Mouse (Mus musculus) hindbrain, embryonic 15.5 days (tissue): ENCODE results near the gene Lrrc9. TPM values are rescaled to one million over a fixed set of nuclear protein-coding genes. Genes with fewer than 3 reads are reported as not detected.

Experiments
- ATAC-seq: fragments of 200-750 bp; cut with Nextera tagmentation; 2 replicates; pipeline ENCODE4 v1.8.0; 2017; ENCODE audit warnings: low read depth, moderate number of reproducible peaks, moderate TSS enrichment; ENCODE audit not compliant: low FRiP score
- H3K27ac ChIP-seq: fragments of 300-500 bp; sonication (generic); replicated peaks from 2 replicates; pipeline ENCODE4 v1.5.1; 2015; ENCODE audit warnings: mild to moderate bottlenecking, inconsistent platforms
- H3K27me3 ChIP-seq: fragments of 300-500 bp; sonication (generic); 2 replicates; pipeline ENCODE4 v1.6.1; 2015; ENCODE audit warnings: control low read depth, inconsistent platforms
- H3K36me3 ChIP-seq: fragments of 300-500 bp; sonication (generic); 2 replicates; pipeline ENCODE4 v1.6.1; 2015; ENCODE audit warnings: control low read depth, inconsistent platforms
- H3K4me1 ChIP-seq: fragments of 300-500 bp; sonication (generic); replicated peaks from 2 replicates; pipeline ENCODE4 v1.6.1; 2015; ENCODE audit warnings: control low read depth, inconsistent platforms
- H3K4me2 ChIP-seq: fragments of 300-500 bp; sonication (generic); 2 replicates; pipeline ENCODE4 v1.6.1; 2015; ENCODE audit warnings: moderate library complexity, mild to moderate bottlenecking, inconsistent platforms
- H3K4me3 ChIP-seq: fragments of 300-500 bp; sonication (generic); 2 replicates; pipeline ENCODE4 v1.5.1; 2015; ENCODE audit warnings: mild to moderate bottlenecking, inconsistent platforms
- H3K9ac ChIP-seq: fragments of 300-500 bp; sonication (generic); 2 replicates; pipeline ENCODE4 v1.6.1; 2015; ENCODE audit warnings: inconsistent platforms
- H3K9me3 ChIP-seq: fragments of 300-500 bp; sonication (generic); 2 replicates; pipeline ENCODE4 v1.6.1; 2016; ENCODE audit warnings: control low read depth, inconsistent platforms
- WGBS: fragments of 180-500 bp; shearing (Covaris S2); methylation state at CpG from one replicate; pipeline ENCODE4 v1.1.7; 2015; 5-methylcytosine and 5-hydroxymethylcytosine counted together
- polyA plus RNA-seq: library from polyadenylated mRNA; unstranded; fragments of >200 nt; fragmentation: Nextera tagmentation; extraction: Ambion mirVana; gene quantifications from 2 replicates; pipeline ENCODE4 v1.2.1, GENCODE M21; 2015

Lrrc9 gene
- 3.2 and 3.8 TPM in 2 replicates for polyA plus RNA-seq

DNA sequence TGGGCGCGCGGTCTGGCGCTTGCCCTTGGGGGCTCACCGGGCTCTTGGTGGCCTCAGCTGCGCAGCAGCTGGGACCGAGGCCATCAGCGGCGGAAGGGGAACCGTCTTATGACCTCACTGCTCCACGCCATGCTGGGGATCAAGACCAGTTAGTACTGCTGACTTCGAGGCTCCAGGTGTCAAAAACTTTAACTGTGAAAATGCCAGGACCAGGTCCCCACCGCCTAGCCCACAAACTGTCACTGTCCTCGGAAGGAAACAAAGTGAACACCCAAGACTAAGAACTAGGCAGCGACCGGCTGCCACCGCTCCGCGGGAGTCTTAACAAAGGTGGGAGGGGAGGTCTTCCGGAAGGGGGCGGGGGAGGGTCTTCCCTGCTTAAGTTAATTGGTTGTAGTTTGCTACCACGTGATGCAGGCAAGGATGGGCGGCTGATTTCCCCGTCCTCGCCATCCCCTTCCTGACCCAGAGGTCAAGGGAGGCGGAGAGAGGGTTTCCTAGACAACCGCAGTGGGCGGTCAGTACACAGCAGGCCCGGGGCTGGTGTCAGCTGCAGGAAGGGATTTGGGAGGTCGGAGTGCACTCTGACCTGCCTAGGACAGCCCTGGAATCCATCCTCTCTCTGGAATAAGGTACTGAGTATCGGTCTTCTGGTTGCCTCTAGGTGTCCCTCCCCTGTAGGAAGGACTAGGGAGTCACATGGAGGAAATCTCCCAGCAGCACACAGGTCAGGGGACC, at the start of gene Lrrc9:
Gene Lrrc9, plus strand, starts transcription at position 28 of the 738 bp plus-strand sequence.
- H3K4me1 ChIP-seq, result peaks cover 23% of the 10 kb centered on the region
- no peaks in the 10 kb centered on the region for H3K36me3 ChIP-seq
- 0 out of 2 replicates have a peak within 1 kb of the TSS, but pooled peaks have one; percentile 18 for H3K27ac ChIP-seq
- ATAC-seq, result peak; percentile 89
- H3K9ac ChIP-seq, result peak within 1 kb of the TSS; percentile 46
- no peaks in the 10 kb centered on the region for H3K27me3 ChIP-seq
- WGBS, result under 1% methylated on average over 31 of the region's 31 CpGs
- no peaks in the 10 kb centered on the region for H3K9me3 ChIP-seq
- H3K4me3 ChIP-seq, result peak within 1 kb of the TSS; percentile 45
- peak within 1 kb of the TSS; percentile 80 for H3K4me2 ChIP-seq

DNA sequence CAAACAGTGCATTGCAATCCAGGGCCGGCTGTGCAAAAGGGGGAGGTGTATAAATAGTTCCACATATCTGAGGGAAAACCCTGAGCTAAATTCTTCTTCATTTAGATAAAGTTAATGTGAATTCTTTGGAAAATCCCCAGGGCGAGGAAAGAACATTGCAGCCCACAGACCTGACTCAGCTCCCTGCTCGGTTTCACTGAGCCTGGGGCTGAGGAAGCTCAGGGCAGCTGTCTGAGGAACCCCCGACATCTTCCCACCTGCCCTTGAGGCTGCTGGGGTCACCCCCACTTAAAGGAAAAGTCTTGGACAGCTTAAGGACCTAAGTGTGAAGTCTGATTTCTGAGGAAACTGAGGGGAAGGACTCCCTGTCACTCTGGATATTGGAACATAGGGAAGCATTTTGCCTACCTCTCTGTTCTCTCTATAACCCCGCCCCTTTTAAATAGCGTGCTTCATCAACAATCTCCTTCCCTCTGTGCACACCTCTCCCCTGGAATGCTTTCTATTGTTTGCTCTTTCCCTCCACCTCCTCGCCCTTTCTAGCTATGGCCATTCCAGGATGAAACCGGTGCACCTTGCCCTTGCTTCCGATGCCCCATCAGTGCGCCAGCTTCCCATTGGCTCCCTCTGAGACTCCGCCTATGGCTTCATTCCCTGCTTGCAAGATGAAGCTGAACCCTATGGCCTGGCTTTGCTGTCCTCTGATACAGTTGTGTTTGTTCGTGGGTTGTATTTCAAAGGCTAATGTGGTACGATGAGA, 48.4 kb upstream of the Lrrc9 start:
- peaks cover 6% of the 10 kb centered on the region for H3K4me1 ChIP-seq
- H3K27me3 ChIP-seq, result no peaks in the 10 kb centered on the region
- ATAC-seq, result no peak
- H3K4me2 ChIP-seq, result no peak overlapping the region
- no peaks in the 10 kb centered on the region for H3K36me3 ChIP-seq
- H3K9ac ChIP-seq, result no peak overlapping the region
- H3K27ac ChIP-seq, result no peak overlapping the region
- 60% methylated on average over 13 of the region's 13 CpGs for WGBS
- H3K9me3 ChIP-seq, result no peaks in the 10 kb centered on the region
- no peak overlapping the region for H3K4me3 ChIP-seq

DNA sequence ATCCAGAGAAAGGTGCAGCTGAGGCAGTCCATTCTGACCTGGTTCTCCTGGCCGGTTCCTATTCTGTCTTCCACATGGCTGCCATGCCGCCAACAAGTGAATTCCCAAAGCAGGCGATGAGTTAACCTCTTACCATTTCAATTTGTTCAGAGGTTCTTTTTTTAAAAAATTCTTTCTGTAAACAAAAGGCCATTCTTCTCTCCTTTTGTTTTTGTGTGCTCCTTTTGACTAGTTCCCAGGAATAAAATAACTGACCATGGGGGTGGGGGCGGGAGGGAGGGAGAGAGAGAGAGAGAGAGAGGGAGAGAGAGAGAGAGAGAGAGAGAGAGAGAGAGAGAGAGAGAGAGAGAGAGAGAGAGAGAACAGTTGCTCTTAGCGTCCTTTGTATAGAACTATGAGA, 36.6 kb upstream of the Lrrc9 start:
- 0 out of 2 replicates have a peak overlapping the region, but pooled peaks have one; percentile 25 for H3K27ac ChIP-seq
- H3K4me2 ChIP-seq, result peak overlapping the region; percentile 37; the same call in 1 of the 2 replicates
- H3K4me3 ChIP-seq, result no peak overlapping the region
- ATAC-seq, result no peak
- H3K27me3 ChIP-seq, result no peaks in the 10 kb centered on the region
- 16% methylated on average over 4 of the region's 5 CpGs for WGBS
- peaks cover 20% of the 10 kb centered on the region for H3K4me1 ChIP-seq
- no peak overlapping the region for H3K9ac ChIP-seq
- H3K9me3 ChIP-seq, result no peaks in the 10 kb centered on the region
- H3K36me3 ChIP-seq, result no peaks in the 10 kb centered on the region

DNA sequence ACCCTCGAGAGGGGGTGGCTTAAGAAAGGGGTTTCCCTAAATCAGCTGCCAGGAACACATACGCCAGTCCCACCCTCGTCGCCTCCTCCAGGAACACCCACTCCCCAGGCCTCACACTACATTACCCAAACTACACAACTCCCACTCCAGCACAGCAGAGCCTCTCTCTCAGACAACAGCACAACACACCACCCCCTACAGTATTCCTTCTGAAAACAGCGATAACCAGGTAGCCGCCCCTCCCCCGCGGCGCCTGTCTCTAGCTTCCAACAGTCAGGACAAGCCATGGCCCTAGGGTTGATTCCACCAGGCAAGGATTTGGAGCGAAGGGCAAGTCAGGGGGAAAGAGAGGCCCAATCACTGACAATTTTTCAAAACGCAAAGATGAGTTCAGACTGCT, 34.5 kb upstream of the Lrrc9 start:
- Histone ChIP-seq H3K4me3 (peak overlapping the region; percentile 89), H3K9me3 (no peaks in the 10 kb centered on the region), H3K27ac (peak overlapping the region; percentile 90), H3K4me1 (peaks cover 20% of the 10 kb centered on the region), H3K4me2 (peak overlapping the region; percentile 80), H3K27me3 (no peaks in the 10 kb centered on the region), H3K36me3 (no peaks in the 10 kb centered on the region), H3K9ac (peak overlapping the region; percentile 89)
- 6% methylated on average over 11 of the region's 11 CpGs for WGBS
- ATAC-seq, result peak; percentile 47; the same call in 1 of the 2 replicates

DNA sequence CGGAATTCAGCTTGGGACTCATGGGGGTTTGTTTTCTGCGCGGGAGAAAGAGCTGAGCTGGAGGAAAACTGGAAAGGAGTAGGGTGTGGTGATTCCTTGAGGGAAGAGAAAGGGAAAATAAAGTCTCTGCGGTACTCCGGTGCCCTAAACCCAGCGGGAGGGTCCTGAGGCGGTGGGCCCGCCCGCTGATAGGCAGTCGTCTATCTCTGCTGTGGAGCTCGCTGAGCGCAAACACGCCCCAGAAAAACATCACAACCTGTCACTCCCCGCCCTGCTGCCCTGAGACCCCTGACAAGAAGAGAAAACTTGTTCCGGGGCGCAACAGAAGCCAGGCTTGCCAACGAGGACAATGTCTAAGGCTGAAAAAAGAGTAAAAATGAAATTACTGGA, 34.0 kb upstream of the Lrrc9 start:
- Histone ChIP-seq H3K4me2 (peak overlapping the region; percentile 80), H3K4me1 (peaks cover 20% of the 10 kb centered on the region), H3K4me3 (peak overlapping the region; percentile 89), H3K36me3 (no peaks in the 10 kb centered on the region), H3K9ac (peak overlapping the region; percentile 89), H3K9me3 (no peaks in the 10 kb centered on the region), H3K27me3 (no peaks in the 10 kb centered on the region), H3K27ac (peak overlapping the region; percentile 90)
- 0% methylated on average over 17 of the region's 17 CpGs for WGBS
- ATAC-seq, result no peak

DNA sequence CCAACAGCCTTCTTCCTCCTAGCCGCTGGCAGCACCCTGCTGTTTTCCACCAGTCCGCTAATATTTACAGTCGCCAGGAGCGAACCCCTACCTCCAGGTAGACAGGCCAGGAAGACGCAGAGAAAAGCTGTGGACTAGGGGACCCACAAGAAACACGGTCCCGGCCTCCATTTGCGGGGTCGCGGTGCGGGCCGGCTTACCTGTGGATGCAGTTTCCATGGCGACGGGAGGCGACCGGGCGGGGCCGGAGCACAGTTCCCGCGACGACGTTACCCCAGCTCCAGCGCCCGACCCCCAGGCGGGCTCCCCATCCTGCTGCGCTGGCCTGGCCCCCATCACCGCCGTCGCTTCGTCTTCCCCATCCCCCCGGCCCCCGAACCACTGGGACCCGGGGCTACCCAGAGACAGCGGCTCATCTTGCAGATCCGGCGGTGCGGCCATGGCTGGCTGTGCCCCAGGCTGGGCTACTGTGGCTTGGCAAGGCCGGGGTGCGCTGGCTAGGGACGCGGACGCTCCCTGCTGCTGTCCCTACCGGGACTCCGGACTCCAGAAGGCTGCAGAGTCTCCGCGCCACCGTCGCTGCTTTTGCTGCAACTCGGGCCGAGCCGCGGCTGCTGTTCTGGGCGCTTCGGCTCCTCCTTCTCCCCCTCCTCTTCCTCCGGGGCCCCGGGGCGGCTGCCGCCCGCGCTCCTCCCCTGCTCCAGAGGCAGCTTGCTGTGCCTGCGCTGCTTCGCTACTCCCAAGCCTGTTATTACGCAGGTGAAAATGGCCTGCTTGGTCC, 33.4 kb upstream of the Lrrc9 start:
- Histone ChIP-seq H3K4me3 (peak overlapping the region; percentile 89), H3K27me3 (no peaks in the 10 kb centered on the region), H3K4me1 (peaks cover 20% of the 10 kb centered on the region), H3K36me3 (no peaks in the 10 kb centered on the region), H3K4me2 (peak overlapping the region; percentile 80), H3K9ac (peak overlapping the region; percentile 89), H3K9me3 (no peaks in the 10 kb centered on the region), H3K27ac (peak overlapping the region; percentile 90)
- peak; percentile 87 for ATAC-seq
- under 1% methylated on average over 63 of the region's 63 CpGs for WGBS

DNA sequence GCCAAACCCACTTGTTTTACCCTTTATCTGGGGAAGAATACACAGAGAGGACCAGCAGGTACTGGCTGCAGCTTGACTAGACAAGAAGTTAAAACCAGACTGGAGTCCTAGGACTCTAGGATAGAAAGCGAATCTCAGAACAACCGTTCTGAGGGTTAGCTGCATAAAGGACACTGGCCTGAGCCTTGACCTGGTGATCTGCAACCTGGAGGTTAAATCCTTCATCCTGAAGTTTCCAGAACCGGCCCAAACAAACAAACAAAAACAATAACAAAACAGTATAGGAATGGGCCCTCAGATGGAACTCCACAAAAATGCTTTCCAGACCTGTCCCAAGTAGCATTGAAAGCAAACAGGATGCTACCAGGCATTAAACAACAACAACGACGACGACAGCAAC, 32.7 kb upstream of the Lrrc9 start, which contains the start of gene Rtn1:
Gene Rtn1, minus strand, starts transcription at position 101 of the 400 bp plus-strand sequence.
- Histone ChIP-seq H3K4me1 (peaks cover 20% of the 10 kb centered on the region), H3K9ac (peak within 1 kb of the TSS; percentile 89), H3K27me3 (no peaks in the 10 kb centered on the region), H3K4me3 (peak within 1 kb of the TSS; percentile 89), H3K4me2 (peak within 1 kb of the TSS; percentile 80), H3K27ac (peak within 1 kb of the TSS; percentile 90), H3K36me3 (no peaks in the 10 kb centered on the region), H3K9me3 (no peaks in the 10 kb centered on the region)
- no peak; the same call in 1 of the 2 replicates for ATAC-seq
- 28% methylated on average over 6 of the region's 6 CpGs for WGBS

DNA sequence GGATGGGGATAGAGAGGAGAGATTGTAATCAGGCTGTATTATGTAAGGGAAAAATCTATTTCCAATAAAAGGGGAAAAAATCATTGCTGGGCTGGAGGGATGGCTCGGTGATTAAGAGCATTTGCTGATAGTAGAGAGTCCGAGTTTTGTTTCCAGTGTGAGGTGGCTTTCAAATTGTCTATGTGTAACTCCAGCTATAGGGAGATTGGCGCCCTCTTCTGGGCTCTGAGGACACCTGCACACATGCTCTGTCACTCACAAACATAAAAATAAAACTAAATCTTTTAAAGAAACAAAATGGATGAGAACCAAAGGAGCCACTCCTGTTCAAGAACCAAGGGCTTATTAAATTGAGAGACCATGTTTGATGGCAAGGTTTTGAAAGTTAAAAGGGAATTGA, 23.9 kb upstream of the Lrrc9 start:
- Histone ChIP-seq H3K27me3 (no peaks in the 10 kb centered on the region), H3K9ac (no peak overlapping the region), H3K4me3 (no peak overlapping the region), H3K36me3 (no peaks in the 10 kb centered on the region), H3K27ac (no peak overlapping the region), H3K9me3 (no peaks in the 10 kb centered on the region), H3K4me2 (no peak overlapping the region), H3K4me1 (no peaks in the 10 kb centered on the region)
- WGBS, result 33% methylated on average over 3 of the region's 3 CpGs
- no peak for ATAC-seq

DNA sequence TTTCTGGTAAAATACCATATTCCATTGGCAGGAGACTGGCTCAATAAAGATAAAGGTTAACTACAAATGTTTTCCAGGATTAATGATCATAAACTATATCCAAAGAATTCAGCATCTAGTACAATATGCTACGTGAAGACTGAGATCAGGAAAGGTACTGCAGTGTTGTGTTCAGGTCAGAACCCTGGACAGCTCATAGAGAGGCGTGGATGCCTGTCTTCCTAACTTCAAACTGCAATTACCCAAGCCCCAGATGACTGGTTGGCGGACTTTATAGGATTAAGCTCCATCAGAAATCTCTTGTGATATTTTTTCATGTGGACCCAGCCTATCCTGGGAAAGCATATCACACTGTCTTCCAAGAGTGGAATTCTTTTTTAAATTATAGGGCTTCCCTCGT, 19.0 kb upstream of the Lrrc9 start:
- H3K9ac ChIP-seq, result no peak overlapping the region
- no peak overlapping the region for H3K4me2 ChIP-seq
- 61% methylated on average over 4 of the region's 4 CpGs for WGBS
- no peaks in the 10 kb centered on the region for H3K4me1 ChIP-seq
- no peak for ATAC-seq
- no peak overlapping the region for H3K27ac ChIP-seq
- H3K4me3 ChIP-seq, result no peak overlapping the region
- no peaks in the 10 kb centered on the region for H3K36me3 ChIP-seq
- no peaks in the 10 kb centered on the region for H3K27me3 ChIP-seq
- H3K9me3 ChIP-seq, result no peaks in the 10 kb centered on the region

DNA sequence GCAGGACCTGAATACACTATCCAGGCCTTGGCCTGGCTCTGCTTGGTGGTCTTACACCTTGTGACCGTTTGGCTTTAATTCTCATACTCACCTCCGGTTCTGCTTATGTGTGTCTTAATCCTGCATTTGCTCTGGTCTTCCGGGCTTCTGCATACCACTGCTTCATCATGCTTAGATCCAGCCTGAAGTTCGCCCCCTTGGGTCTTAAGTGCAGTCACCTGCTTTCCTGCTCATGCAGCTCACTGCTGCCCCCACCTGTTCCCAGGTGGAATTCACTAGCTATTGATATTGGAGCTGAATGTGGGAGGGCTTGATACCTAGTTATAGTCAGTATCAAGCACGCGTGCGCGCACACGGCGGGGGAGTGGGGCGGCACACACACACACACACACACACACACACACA, 13.9 kb upstream of the Lrrc9 start:
- H3K9ac ChIP-seq, result no peak overlapping the region
- 22% methylated on average over 11 of the region's 11 CpGs for WGBS
- no peak overlapping the region for H3K4me3 ChIP-seq
- no peaks in the 10 kb centered on the region for H3K4me1 ChIP-seq
- H3K27ac ChIP-seq, result no peak overlapping the region
- H3K9me3 ChIP-seq, result no peaks in the 10 kb centered on the region
- H3K36me3 ChIP-seq, result no peaks in the 10 kb centered on the region
- ATAC-seq, result peak; percentile 78
- H3K4me2 ChIP-seq, result peak overlapping the region; percentile 42
- H3K27me3 ChIP-seq, result no peaks in the 10 kb centered on the region

DNA sequence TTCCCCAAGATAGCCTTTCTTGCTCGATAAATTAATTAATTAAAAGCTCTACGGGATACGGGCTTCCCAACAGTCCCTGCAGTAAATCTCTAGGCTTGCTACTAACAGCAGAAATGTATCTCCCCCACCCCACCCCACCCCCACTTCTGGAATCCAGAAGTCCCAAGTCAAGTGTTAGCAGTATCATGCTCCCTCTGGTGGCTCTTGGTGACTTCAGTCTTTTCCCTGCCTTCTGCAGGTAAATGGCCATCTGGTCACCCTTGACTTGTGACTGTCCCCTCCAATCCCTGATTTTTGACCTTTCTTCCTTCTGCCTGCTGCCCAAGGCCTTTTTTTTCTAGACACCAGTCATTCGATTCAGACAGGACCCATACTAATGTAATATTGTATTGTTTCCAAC, 9.5 kb upstream of the Lrrc9 start:
- H3K27ac ChIP-seq, result no peak overlapping the region
- H3K4me2 ChIP-seq, result no peak overlapping the region
- H3K9me3 ChIP-seq, result no peaks in the 10 kb centered on the region
- 81% methylated on average over 4 of the region's 4 CpGs for WGBS
- no peaks in the 10 kb centered on the region for H3K27me3 ChIP-seq
- no peak overlapping the region for H3K4me3 ChIP-seq
- H3K36me3 ChIP-seq, result no peaks in the 10 kb centered on the region
- H3K4me1 ChIP-seq, result peaks cover under 1% of the 10 kb centered on the region
- ATAC-seq, result no peak
- no peak overlapping the region for H3K9ac ChIP-seq
